Mouse (Mus musculus) stomach, embryonic 14.5 days (tissue): ENCODE measurements around the gene Btnl6. TPM values are rescaled to one million over a fixed set of nuclear protein-coding genes. Genes with fewer than 3 reads are reported as not detected.
"Not testable (repeated sequence)": the region's sequence is repeated elsewhere in the genome, so short reads cannot be mapped to it uniquely, and the experiment has no call there.

ENCODE experiments used
- ATAC-seq: fragments of 200-750 bp; cut with Nextera tagmentation; 2 replicates; pipeline ENCODE4 v1.8.0; 2017; ENCODE audit warnings: low read depth, moderate TSS enrichment; ENCODE audit not compliant: insufficient number of reproducible peaks, insufficient read depth, low FRiP score
- H3K27ac ChIP-seq: fragments of 300-500 bp; sonication (generic); 2 replicates; pipeline ENCODE4 v1.5.1; 2014; ENCODE audit warnings: mild to moderate bottlenecking, low read length, moderate library complexity, mixed read lengths
- H3K27me3 ChIP-seq: fragments of 300-500 bp; sonication (generic); 2 replicates; pipeline ENCODE4 v1.6.1; 2014; ENCODE audit warnings: low read length, control low read depth, mixed read lengths; ENCODE audit not compliant: control insufficient read depth, insufficient read depth
- H3K36me3 ChIP-seq: fragments of 300-500 bp; sonication (generic); 2 replicates; pipeline ENCODE4 v1.6.1; 2014; ENCODE audit warnings: mild to moderate bottlenecking, control low read depth, low read length, moderate library complexity, mixed read lengths; ENCODE audit not compliant: control insufficient read depth, insufficient read depth
- H3K4me1 ChIP-seq: fragments of 300-500 bp; sonication (generic); 2 replicates; pipeline ENCODE4 v1.6.1; 2014; ENCODE audit warnings: low read length, control low read depth, mixed read lengths; ENCODE audit not compliant: control insufficient read depth, insufficient read depth
- H3K4me2 ChIP-seq: fragments of 300-500 bp; sonication (generic); replicated peaks from 2 replicates; pipeline ENCODE4 v1.6.1; 2014; ENCODE audit warnings: low read depth, low read length, control low read depth
- H3K4me3 ChIP-seq: fragments of 300-500 bp; sonication (generic); 2 replicates; pipeline ENCODE4 v1.5.1; 2014; ENCODE audit warnings: low read depth, low read length, control low read depth
- H3K9ac ChIP-seq: fragments of 300-500 bp; sonication (generic); replicated peaks from 2 replicates; pipeline ENCODE4 v1.6.1; 2014; ENCODE audit warnings: low read depth, mild to moderate bottlenecking, control low read depth, low read length, moderate library complexity, mixed read lengths
- H3K9me3 ChIP-seq: fragments of 300-500 bp; sonication (generic); 2 replicates; pipeline ENCODE4 v1.6.1; 2016; ENCODE audit warnings: low read depth, low read length, control low read depth; ENCODE audit not compliant: control insufficient read depth
- WGBS: fragments of 180-500 bp; shearing (Covaris S2); extraction: QIAGEN DNeasy Blood & Tissue Kit; methylation state at CpG from one replicate; pipeline ENCODE4 v1.1.7; 2014; 5-methylcytosine and 5-hydroxymethylcytosine counted together
- polyA plus RNA-seq: library from polyadenylated mRNA; unstranded; fragments of >200 nt; fragmentation: Nextera tagmentation; extraction: Ambion mirVana; gene quantifications from 2 replicates; pipeline ENCODE4 v1.2.1, GENCODE M21; 2014

The Btnl6 gene
- polyA plus RNA-seq, 1 experiment from 2014 or later: not detected

DNA sequence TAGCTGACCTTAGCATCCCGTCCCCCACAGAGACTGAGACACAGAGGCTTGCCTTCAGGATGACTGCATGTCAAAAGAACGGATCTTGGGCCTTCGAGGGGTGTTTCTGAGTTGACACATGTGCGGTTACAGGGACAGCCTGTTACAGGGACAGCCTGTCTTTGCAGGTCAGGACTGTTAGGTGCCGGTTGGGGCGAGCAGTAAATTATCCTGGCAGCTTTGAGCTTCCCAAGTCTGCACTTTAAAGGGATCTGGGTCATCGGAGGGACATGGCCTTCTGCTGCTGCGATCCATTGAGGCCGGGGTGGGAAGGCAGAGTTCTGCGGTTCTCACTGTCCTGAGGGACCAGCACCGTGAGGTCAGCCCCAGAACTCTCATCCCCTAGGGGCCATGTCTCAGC, 40.3 kb upstream of the Btnl6 start:
- 63% methylated on average over 11 of the region's 11 CpGs for whole genome bisulfite sequencing
- Histone ChIP-seq H3K9me3 (no peaks in the 10 kb centered on the region), H3K9ac (no peak overlapping the region), H3K4me1 (no peaks in the 10 kb centered on the region), H3K27me3 (no peaks in the 10 kb centered on the region), H3K4me3 (no peak overlapping the region), H3K4me2 (no peak overlapping the region), H3K36me3 (no peaks in the 10 kb centered on the region), H3K27ac (no peak overlapping the region)
- ATAC-seq: no peak

DNA sequence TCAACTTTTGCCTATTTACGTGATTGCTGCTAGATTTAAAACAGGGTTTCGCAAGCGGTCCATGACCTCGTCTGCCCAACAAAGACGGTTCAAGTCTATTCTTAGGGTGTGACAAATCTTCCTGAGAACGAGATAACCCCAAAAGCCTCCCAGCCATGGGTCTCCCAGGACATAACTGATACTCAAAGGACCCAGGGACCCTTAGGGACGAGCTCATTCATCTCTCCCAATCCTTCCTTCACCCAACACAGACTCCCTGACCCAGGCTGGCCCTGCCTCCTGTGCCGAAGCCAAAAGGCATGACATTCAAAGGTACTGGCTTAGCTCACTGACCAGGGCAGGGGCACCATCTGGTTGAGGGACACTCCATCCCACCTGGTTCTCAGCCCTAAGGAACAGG, 39.3 kb upstream of the Btnl6 start:
- no peaks in the 10 kb centered on the region for H3K27me3 ChIP-seq
- H3K27ac ChIP-seq: no peak overlapping the region
- 81% methylated on average over 8 of the region's 8 CpGs for WGBS
- H3K4me1 ChIP-seq: no peaks in the 10 kb centered on the region
- H3K36me3 ChIP-seq: no peaks in the 10 kb centered on the region
- H3K9ac ChIP-seq: no peak overlapping the region
- H3K4me3 ChIP-seq: no peak overlapping the region
- no peak overlapping the region for H3K4me2 ChIP-seq
- H3K9me3 ChIP-seq: no peaks in the 10 kb centered on the region
- no peak for ATAC-seq

DNA sequence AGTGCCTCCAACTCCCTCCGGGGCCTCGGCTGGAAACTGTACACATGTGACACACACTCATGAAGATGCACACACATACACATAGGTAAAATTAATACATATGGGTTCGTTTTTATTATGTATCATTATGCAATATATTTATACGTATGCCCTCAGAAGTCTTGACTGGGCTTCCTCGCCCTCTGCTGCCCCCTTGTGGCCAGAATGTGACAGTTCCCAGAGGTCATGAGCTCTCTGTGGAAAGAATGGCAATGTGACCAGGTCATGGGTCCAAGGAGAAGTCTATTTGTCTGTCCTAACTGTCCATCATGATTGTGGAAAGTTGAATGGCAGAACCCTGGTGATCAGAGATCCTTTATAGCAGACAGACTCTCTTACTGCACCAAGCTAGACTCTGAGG, 38.3 kb upstream of the Btnl6 start:
- Histone ChIP-seq H3K9ac (no peak overlapping the region), H3K4me3 (no peak overlapping the region), H3K4me1 (no peaks in the 10 kb centered on the region), H3K27ac (no peak overlapping the region), H3K9me3 (no peaks in the 10 kb centered on the region), H3K27me3 (no peaks in the 10 kb centered on the region), H3K4me2 (no peak overlapping the region), H3K36me3 (no peaks in the 10 kb centered on the region)
- WGBS: 22% methylated on average over 5 of the region's 5 CpGs
- ATAC-seq: no peak

DNA sequence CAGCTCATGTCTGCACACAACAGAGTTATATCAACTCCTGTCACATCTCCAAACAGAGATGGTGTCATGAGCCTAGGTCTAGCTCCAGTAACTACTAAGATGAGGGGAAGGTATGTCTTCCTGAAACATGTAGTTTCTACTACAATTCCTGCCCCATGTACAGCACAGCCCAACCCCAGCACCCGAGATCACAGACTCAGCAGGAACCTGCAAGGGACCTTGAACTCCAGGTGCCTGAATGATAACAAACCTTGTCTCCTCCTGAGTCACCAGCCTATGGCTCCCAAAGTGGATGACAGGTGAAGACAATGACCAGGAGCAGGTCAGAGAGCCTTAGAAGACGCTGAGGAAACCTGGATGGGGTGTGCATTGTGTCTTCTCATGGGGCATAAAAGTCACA, 32.7 kb upstream of the Btnl6 start:
- ATAC-seq: no peak
- no peaks in the 10 kb centered on the region for H3K4me1 ChIP-seq
- 70% methylated on average over 2 of the region's 2 CpGs for WGBS

DNA sequence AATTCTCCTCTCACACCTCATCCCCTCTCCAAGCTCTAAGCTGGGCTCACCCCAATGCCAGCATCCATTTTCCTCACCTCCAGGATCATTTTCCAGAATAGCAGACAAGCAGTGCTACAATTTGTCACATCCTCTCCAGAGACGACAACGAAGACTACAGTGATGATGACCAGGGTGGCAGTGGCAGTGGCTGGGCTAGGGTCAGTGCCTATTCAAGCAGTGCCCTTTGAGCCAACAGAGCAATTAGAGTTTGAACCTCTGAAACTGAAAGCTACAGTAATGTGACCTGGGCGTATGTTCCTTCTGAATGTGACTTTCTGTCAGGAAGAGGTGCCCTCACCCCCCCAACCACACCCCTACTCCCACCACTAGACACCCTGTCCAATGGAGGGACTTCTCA, 32.0 kb upstream of the Btnl6 start:
- WGBS: 88% methylated on average over 3 of the region's 3 CpGs
- ATAC-seq: no peak

More for the DNA sequence above, 32.7 kb upstream of the Btnl6 start:
- no peaks in the 10 kb centered on the region for H3K27me3 ChIP-seq
- no peaks in the 10 kb centered on the region for H3K36me3 ChIP-seq
- H3K4me2 ChIP-seq: no peak overlapping the region
- H3K27ac ChIP-seq: no peak overlapping the region
- no peak overlapping the region for H3K9ac ChIP-seq
- H3K9me3 ChIP-seq: no peaks in the 10 kb centered on the region
- no peak overlapping the region for H3K4me3 ChIP-seq

DNA sequence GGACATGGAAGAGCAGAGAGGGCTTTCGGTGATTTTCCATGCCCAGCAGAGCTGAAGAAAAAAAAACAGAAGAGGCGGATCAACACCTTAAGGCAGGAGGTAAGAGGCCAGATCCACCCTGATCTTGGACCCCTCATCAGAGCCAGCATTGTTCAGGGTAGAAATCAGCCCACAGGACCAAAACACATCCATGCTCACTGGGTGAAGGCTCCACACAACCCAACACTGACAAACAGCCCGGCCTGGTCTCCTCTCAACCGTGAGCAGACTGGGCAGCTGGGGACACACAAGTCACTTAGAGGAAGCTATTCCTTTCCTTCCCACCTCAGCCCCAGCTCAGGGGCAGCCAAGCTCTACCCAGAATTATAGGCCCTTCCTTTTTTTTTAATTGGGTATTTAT, 30.4 kb upstream of the Btnl6 start:
- Histone ChIP-seq H3K4me1 (no peaks in the 10 kb centered on the region), H3K4me3 (no peak overlapping the region), H3K27ac (no peak overlapping the region), H3K36me3 (no peaks in the 10 kb centered on the region), H3K4me2 (no peak overlapping the region), H3K9me3 (no peaks in the 10 kb centered on the region), H3K9ac (no peak overlapping the region), H3K27me3 (no peaks in the 10 kb centered on the region)
- no peak for ATAC-seq
- 86% methylated on average over 4 of the region's 4 CpGs for WGBS

More for the DNA sequence above, 32.0 kb upstream of the Btnl6 start:
- H3K4me3 ChIP-seq: no peak overlapping the region
- H3K9me3 ChIP-seq: no peaks in the 10 kb centered on the region
- H3K9ac ChIP-seq: no peak overlapping the region
- H3K27ac ChIP-seq: no peak overlapping the region
- no peaks in the 10 kb centered on the region for H3K36me3 ChIP-seq
- no peak overlapping the region for H3K4me2 ChIP-seq
- no peaks in the 10 kb centered on the region for H3K27me3 ChIP-seq
- no peaks in the 10 kb centered on the region for H3K4me1 ChIP-seq

DNA sequence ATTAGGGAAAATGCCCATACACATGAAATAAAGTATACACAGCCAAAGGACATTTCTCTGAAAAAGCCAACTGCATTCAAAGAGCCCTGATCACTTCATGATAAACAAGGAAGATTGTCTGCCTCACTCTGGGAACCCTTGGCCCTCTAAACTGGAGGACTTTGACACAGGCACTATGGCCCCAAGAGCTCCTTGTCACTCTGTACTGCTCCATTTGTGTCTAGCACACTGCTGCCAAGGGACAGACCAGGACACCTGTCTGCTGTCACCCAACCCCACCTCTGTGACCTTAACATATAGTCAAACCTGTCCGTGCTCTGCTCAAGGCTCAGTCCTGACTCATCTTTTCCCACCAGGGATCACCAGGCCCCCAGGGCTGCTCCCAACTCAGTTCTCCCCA, 29.6 kb upstream of the Btnl6 start:
- Histone ChIP-seq H3K27ac (no peak overlapping the region), H3K36me3 (no peaks in the 10 kb centered on the region), H3K4me2 (no peak overlapping the region), H3K9me3 (no peaks in the 10 kb centered on the region), H3K4me3 (no peak overlapping the region), H3K9ac (no peak overlapping the region), H3K4me1 (no peaks in the 10 kb centered on the region), H3K27me3 (no peaks in the 10 kb centered on the region)
- WGBS: 78% methylated on average over 1 of the region's 1 CpGs
- ATAC-seq: no peak

DNA sequence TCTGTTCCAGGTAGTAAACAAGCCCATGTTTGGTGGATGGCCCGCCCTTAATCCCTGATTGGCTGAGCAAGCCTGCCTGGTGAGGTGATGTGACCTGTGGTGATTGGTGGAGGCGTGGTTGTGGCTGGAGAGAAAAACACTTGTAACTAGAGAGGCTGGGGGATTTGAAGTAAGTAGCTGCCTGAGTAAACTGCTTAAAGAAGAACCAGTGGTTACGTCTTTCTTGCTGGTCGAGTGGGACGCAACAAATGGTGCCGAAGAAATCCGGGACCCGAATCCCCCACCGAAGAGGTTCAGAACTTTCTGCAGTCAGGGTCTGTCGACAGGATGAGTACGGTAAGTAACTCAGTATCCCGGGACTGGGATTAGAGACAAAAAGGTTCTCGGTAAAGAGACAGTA, 26.4 kb upstream of the Btnl6 start:
- H3K4me3 ChIP-seq, H3K4me2 ChIP-seq, H3K4me1 ChIP-seq, H3K36me3 ChIP-seq, ATAC-seq, H3K9me3 ChIP-seq, H3K27me3 ChIP-seq, H3K9ac ChIP-seq, H3K27ac ChIP-seq: not testable (repeated sequence)
- WGBS: 97% methylated on average over 12 of the region's 13 CpGs

DNA sequence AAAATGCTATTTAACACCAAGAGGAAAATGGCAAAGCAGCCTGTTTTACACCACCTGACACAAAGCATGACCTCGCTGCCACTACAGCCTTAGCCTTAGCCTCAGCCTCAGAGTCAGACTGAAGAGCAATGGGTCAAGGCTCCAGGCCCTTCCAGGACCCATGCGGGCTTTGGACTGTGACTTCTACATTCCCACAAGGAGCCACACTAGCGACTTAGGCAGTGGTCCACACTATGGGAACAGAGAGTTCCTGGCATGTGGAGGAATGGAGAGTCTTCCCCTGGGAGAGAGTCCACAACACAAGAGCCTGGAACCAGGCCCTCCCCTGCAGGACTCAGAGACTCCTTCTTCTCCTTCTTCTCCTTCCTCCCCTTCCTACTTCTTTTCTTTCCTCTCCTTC, 15.5 kb upstream of the Btnl6 start:
- no peak overlapping the region for H3K9ac ChIP-seq
- H3K4me2 ChIP-seq: no peak overlapping the region
- H3K4me1 ChIP-seq: no peaks in the 10 kb centered on the region

More for the DNA sequence above, 15.5 kb upstream of the Btnl6 start:
- Histone ChIP-seq H3K27me3 (no peaks in the 10 kb centered on the region), H3K9me3 (no peaks in the 10 kb centered on the region), H3K36me3 (no peaks in the 10 kb centered on the region), H3K27ac (no peak overlapping the region), H3K4me3 (no peak overlapping the region)
- ATAC-seq: no peak
- 78% methylated on average over 3 of the region's 3 CpGs for WGBS
